In the genomic region with DNA sequence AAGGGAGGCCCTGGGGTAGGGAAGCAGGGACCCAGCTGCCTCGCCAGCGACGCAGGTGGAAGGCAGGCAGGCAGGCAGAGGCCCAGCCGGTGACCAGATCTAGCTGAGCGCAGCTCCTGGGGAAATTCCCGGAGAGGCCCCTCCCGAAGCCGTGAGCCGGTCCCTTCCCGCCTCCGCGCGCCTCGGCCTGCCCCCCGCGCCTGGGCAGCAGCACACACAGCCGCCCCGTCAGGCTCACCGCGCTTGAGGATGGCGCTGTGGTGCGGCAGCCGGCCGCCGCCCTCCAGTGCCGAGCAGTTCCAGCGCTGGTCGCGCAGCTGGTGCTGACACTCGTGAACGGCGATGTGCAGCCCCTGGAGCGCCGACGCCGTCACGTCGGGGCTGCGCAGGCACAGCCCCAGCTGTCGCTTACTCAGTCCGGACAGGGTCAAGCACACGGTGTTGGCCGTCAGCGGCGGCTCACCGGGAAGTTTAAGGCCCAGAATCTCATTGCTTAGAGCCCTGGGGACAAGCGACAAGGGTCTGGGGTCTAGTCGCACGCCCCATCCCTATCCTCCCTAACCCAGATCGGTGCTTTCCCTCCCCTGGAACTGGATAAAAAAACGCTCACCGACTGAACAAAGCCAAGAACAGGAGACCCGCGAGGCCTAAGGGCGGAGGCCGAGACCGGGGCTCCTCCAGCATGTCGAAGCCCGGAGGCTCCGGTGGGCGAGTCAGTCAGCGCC, we compare ENCODE assay signal across 8 mouse cellular contexts. TPM values are rescaled to one million over a fixed set of nuclear protein-coding genes. Genes with fewer than 3 reads are reported as not detected.
DNase-seq lines count a peak whose midpoint lies in the region; ATAC-seq and TF ChIP-seq lines count a peak whose summit lies in the region.

No protein-coding gene starts in this region.

- TF ChIP-seq CTCF in small intestine, adult 2 months (IDR thresholded peaks at IDR 0.05; ENCODE audit: extremely low read depth, insufficient read length, insufficient replicate concordance, low read depth, low read length) = no peak

- DNase-seq in heart, postnatal 36 days = no peak
- no peak for DNase-seq in urinary bladder, postnatal 10 days (ENCODE audit: low spot score)
- DNase-seq in spleen, adult 12 weeks (ENCODE audit: low spot score) = no peak

- ATAC-seq in heart, embryonic 12.5 days (ENCODE audit: insufficient number of reproducible peaks, low FRiP score) = no peak
- ATAC-seq in inflammation-experienced regulatory T-cells, adult 6 months = peak; percentile 41
- 0 out of 2 replicates have a peak, but pooled peaks have one; percentile 24 for ATAC-seq in liver, embryonic 15.5 days (ENCODE audit: insufficient read depth)

- no peaks in the 10 kb centered on the region for H3K36me3 ChIP-seq in heart, embryonic 12.5 days
- H3K36me3 ChIP-seq in liver, embryonic 15.5 days (replicated peaks) = no peaks in the 10 kb centered on the region
- no peaks in the 10 kb centered on the region for H3K36me3 ChIP-seq in small intestine, adult 2 months (ENCODE audit: control insufficient read depth, insufficient read depth, low read length)

- peaks cover 96% of the 10 kb centered on the region for H3K27me3 ChIP-seq in heart, embryonic 12.5 days (replicated peaks)
- peaks cover 100% of the 10 kb centered on the region for H3K27me3 ChIP-seq in liver, embryonic 15.5 days
- peaks cover 44% of the 10 kb centered on the region for H3K27me3 ChIP-seq in small intestine, adult 2 months (ENCODE audit: control insufficient read depth, insufficient read depth, low read length)

- intact Hi-C loops in heart, postnatal 36 days (cut with DNase I) = no loop called here

- H3K4me1 ChIP-seq in heart, embryonic 12.5 days (replicated peaks) = peaks cover 47% of the 10 kb centered on the region
- H3K4me1 ChIP-seq in brown adipose tissue, adult 24 weeks (ENCODE audit: control insufficient read depth, insufficient read depth, insufficient read length, low read length) = no peaks in the 10 kb centered on the region
- peaks cover 38% of the 10 kb centered on the region for H3K4me1 ChIP-seq in liver, embryonic 15.5 days (replicated peaks)
- peaks cover 16% of the 10 kb centered on the region for H3K4me1 ChIP-seq in small intestine, adult 2 months (ENCODE audit: control insufficient read depth, insufficient read depth, insufficient read length, low read length)

- H3K27ac ChIP-seq in heart, embryonic 12.5 days (ENCODE audit: poor library complexity, severe bottlenecking) = no peak overlapping the region
- no peak overlapping the region for H3K27ac ChIP-seq in brown adipose tissue, adult 24 weeks (replicated peaks; ENCODE audit: low read depth, low read length)
- H3K27ac ChIP-seq in liver, embryonic 15.5 days (replicated peaks) = no peak overlapping the region
- no peak overlapping the region for H3K27ac ChIP-seq in small intestine, adult 2 months (ENCODE audit: insufficient read depth, low read depth, low read length)

- peak overlapping the region; percentile 34 for H3K4me3 ChIP-seq in heart, embryonic 12.5 days
- H3K4me3 ChIP-seq in brown adipose tissue, adult 24 weeks (ENCODE audit: insufficient read depth, low read depth, low read length) = peak overlapping the region; percentile 37
- 0 out of 2 replicates have a peak overlapping the region, but pooled peaks have one; percentile 12 for H3K4me3 ChIP-seq in liver, embryonic 15.5 days (replicated peaks)
- H3K4me3 ChIP-seq in small intestine, adult 2 months (ENCODE audit: low read depth, low read length) = peak overlapping the region; percentile 34

- no peaks in the 10 kb centered on the region; the same call in 1 of the 2 replicates for H3K9me3 ChIP-seq in heart, embryonic 12.5 days (replicated peaks)
- no peaks in the 10 kb centered on the region for H3K9me3 ChIP-seq in liver, embryonic 15.5 days (replicated peaks)

- H3K4me2 ChIP-seq in heart, embryonic 12.5 days = peak overlapping the region; percentile 62
- peak overlapping the region; percentile 44 for H3K4me2 ChIP-seq in liver, embryonic 15.5 days

- peak overlapping the region; percentile 32; the same call in 1 of the 2 replicates for H3K9ac ChIP-seq in heart, embryonic 12.5 days
- H3K9ac ChIP-seq in liver, embryonic 15.5 days = no peak overlapping the region

- 1% methylated on average over 62 of the region's 62 CpGs for WGBS in heart, embryonic 12.5 days
- WGBS in liver, embryonic 15.5 days (ENCODE audit: insufficient replicate concordance) = 3% methylated on average over 60 of the region's 62 CpGs
- WGBS in small intestine, adult 2 months = 4% methylated on average over 62 of the region's 62 CpGs

- no peak for TF ChIP-seq POLR2A in small intestine, adult 2 months (IDR thresholded peaks at IDR 0.05; ENCODE audit: low read depth, low read length)

RNA-seq across cellular contexts. Expression of gene Wnt10b, which starts 1.5 kb away (rescaled TPM):
- not detected in 2 replicates for polyA plus RNA-seq in heart, embryonic 12.5 days (2016; fragmentation: Nextera tagmentation; extraction: Ambion mirVana)
- under 1 TPM; 0.27 to 0.33 TPM for total RNA-seq in heart, postnatal 36 days (2021)
- 0.83 and 0.95 TPM in 2 replicates for polyA plus RNA-seq in brown adipose tissue, adult 24 weeks (2012; ENCODE audit: insufficient read depth, insufficient read length, missing spikeins)
- polyA plus RNA-seq in inflammation-experienced regulatory T-cells, adult 6 months (2017; shearing (Covaris generic)) = under 1 TPM in 1 of 3 experiments, not detected in 2; 0.15 TPM
- polyA plus RNA-seq in liver, embryonic 15.5 days (2015; fragmentation: Nextera tagmentation; extraction: Ambion mirVana) = not detected in 2 replicates
- 0.17 and 0.18 TPM in 2 replicates for polyA plus RNA-seq in small intestine, adult 2 months (2012; rRNA removed)

RNA-seq across cellular contexts. Expression of gene Wnt1, which starts 13.2 kb away (rescaled TPM):
- not detected in 2 replicates for polyA plus RNA-seq in heart, embryonic 12.5 days (2016; fragmentation: Nextera tagmentation; extraction: Ambion mirVana)
- total RNA-seq in heart, postnatal 36 days (2021) = not detected
- not detected in 2 replicates for polyA plus RNA-seq in brown adipose tissue, adult 24 weeks (2012; ENCODE audit: insufficient read depth, insufficient read length, missing spikeins)
- under 1 TPM in 1 of 3 experiments, not detected in 2; 0.15 TPM for polyA plus RNA-seq in inflammation-experienced regulatory T-cells, adult 6 months (2017; shearing (Covaris generic))
- polyA plus RNA-seq in liver, embryonic 15.5 days (2015; fragmentation: Nextera tagmentation; extraction: Ambion mirVana) = not detected in 2 replicates
- 0.06 TPM in 1 of 2 replicates, not detected in the other for polyA plus RNA-seq in small intestine, adult 2 months (2012; rRNA removed)

RNA-seq across cellular contexts. Expression of gene Arf3, which starts 13.4 kb away (rescaled TPM):
- polyA plus RNA-seq in heart, embryonic 12.5 days (2016; fragmentation: Nextera tagmentation; extraction: Ambion mirVana) = 46.3 and 46.9 TPM in 2 replicates
- 10 to 100 TPM; 20.8 to 20.9 TPM for total RNA-seq in heart, postnatal 36 days (2021)
- 25.8 and 32.2 TPM in 2 replicates for polyA plus RNA-seq in brown adipose tissue, adult 24 weeks (2012; ENCODE audit: insufficient read depth, insufficient read length, missing spikeins)
- polyA plus RNA-seq in inflammation-experienced regulatory T-cells, adult 6 months (2017; shearing (Covaris generic)) = 10 to 100 TPM; 35.5 to 38.0 (median 37.8) TPM
- polyA plus RNA-seq in liver, embryonic 15.5 days (2015; fragmentation: Nextera tagmentation; extraction: Ambion mirVana) = 11.7 and 14.3 TPM in 2 replicates
- 43.3 and 104 TPM in 2 replicates for polyA plus RNA-seq in small intestine, adult 2 months (2012; rRNA removed)

RNA-seq across cellular contexts. Expression of gene Ddn, which starts 32.8 kb away (rescaled TPM):
- polyA plus RNA-seq in heart, embryonic 12.5 days (2016; fragmentation: Nextera tagmentation; extraction: Ambion mirVana) = 0.04 and 0.14 TPM in 2 replicates
- total RNA-seq in heart, postnatal 36 days (2021) = under 1 TPM; 0.22 to 0.35 TPM
- polyA plus RNA-seq in brown adipose tissue, adult 24 weeks (2012; ENCODE audit: insufficient read depth, insufficient read length, missing spikeins) = not detected in 2 replicates
- polyA plus RNA-seq in inflammation-experienced regulatory T-cells, adult 6 months (2017; shearing (Covaris generic)) = not detected
- polyA plus RNA-seq in liver, embryonic 15.5 days (2015; fragmentation: Nextera tagmentation; extraction: Ambion mirVana) = not detected in 2 replicates
- not detected in 2 replicates for polyA plus RNA-seq in small intestine, adult 2 months (2012; rRNA removed)

RNA-seq across cellular contexts. Expression of gene Fkbp11, which starts 48.4 kb away (rescaled TPM):
- 13.2 and 17.8 TPM in 2 replicates for polyA plus RNA-seq in heart, embryonic 12.5 days (2016; fragmentation: Nextera tagmentation; extraction: Ambion mirVana)
- total RNA-seq in heart, postnatal 36 days (2021) = 1 to 10 TPM; 6.2 to 6.7 TPM
- polyA plus RNA-seq in brown adipose tissue, adult 24 weeks (2012; ENCODE audit: insufficient read depth, insufficient read length, missing spikeins) = 1.9 TPM in 1 of 2 replicates, not detected in the other
- 1 to 10 TPM in 1 of 3 experiments, under 1 TPM in 1, not detected in 1; 0.62 to 1.7 TPM for polyA plus RNA-seq in inflammation-experienced regulatory T-cells, adult 6 months (2017; shearing (Covaris generic))
- 156 and 176 TPM in 2 replicates for polyA plus RNA-seq in liver, embryonic 15.5 days (2015; fragmentation: Nextera tagmentation; extraction: Ambion mirVana)
- 14.7 and 70.5 TPM in 2 replicates for polyA plus RNA-seq in small intestine, adult 2 months (2012; rRNA removed)
